Mouse (Mus musculus): Measurements from ENCODE around the gene Psme2. TPM values are rescaled to one million over a fixed set of nuclear protein-coding genes. Genes with fewer than 3 reads are reported as not detected.

Psme2 gene
- 100 to 1,000 TPM; 139 to 140 TPM for total RNA-seq (2021)

DNA sequence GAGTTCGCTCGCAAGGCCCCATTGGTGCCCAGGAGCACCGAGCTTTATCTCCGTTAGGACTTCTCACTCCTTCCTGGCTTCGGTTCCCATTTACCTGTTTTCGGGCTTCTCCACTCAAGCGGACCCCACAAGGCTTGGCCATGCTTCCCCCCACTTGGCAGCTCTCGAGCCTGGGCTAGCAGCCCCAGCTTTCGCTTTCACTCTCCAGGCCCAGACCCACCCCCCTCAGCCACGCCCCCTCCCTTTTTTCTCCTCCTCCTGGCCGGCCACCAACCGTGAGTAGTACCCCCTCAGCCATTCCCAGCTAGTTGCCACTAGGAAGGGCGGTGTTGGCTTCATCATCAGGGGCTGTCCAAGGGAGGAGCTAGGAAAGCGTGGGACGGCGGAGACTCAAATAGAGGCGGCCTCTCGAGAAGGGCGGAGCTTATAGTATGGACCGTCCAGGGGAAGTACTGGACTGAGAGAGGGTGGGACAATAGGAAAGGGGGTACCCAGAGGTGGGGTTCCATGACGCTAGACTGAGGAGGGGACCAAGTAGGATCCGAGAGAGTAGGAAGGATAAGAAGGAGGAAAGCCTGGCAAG lies at the start of gene Psme2:
Psme2 (minus strand) TSS at position 366 of the 583 bp plus-strand sequence.
- intact Hi-C loops (cut with DNase I) = no loop called here

DNA sequence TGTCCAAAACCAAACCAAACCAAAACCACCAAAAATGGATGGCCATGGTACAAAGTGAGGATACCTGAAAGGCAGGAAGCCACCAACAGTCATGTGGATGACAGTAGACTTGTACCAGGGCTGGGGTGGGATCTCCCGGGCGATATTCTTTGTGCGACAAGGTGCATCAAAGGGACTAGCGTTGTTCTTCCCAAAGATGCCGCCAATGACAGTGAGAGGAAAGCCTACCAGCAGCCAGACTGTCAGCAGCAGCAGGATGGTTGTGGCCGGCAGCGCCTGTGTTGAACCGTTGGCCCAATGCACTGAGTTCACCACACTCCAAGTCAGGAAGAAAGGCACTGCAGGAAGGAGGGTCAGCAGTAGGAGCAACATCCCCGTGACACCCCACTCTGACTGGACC lies 46.9 kb upstream of the Psme2 start, which contains the start of gene Gm49378:
Gm49378 (minus strand) TSS at position 101 of the 400 bp plus-strand sequence.
- intact Hi-C loops (cut with DNase I) = no loop called here
- DNase-seq = no peak

More for the DNA sequence above, at the start of gene Psme2:
- DNase-seq = peak; percentile 96 to 97

GRCm38 (mm10) chr14:55635523-55636007 lies 44.7 kb upstream of the Psme2 start, which contains the start of gene Ipo4:
Ipo4 (minus strand) TSS chr14:55635957.
- intact Hi-C loops (cut with DNase I) = no loop called here
- DNase-seq = peak; percentile 91 to 94

DNA sequence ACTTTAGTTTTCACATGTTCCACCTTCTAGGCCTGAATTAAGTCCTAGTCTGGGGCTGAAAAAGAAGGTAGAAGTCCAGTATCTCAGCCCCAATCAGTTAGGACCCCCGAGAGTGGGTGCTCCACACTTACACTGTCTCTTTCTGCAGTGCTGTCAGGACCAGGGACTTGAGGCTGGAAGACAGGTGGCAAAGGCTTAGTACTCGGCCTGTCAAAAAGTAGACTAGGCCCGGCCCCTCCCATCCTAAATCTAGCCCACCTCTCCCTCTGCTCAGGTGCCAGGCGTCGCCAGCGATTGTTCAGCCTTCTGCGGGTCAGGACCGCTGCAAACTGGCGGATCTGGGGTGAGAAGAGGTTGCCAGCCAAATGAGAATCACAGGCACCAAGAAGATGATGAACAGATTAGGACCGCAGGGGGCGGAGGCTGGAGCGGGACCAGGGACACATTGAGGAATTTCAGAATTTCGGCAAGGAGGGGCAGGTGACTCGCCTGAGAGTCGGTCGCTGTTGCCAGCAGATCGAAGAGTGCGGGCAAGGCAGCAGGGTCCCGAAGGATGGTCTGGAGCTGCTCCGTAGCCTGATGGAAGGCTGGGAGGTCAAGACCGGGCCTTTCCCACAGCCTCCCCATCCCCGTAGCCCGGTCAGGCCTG lies 44.1 kb upstream of the Psme2 start:
- intact Hi-C loops (cut with DNase I) = no loop called here
- no peak for DNase-seq

DNA sequence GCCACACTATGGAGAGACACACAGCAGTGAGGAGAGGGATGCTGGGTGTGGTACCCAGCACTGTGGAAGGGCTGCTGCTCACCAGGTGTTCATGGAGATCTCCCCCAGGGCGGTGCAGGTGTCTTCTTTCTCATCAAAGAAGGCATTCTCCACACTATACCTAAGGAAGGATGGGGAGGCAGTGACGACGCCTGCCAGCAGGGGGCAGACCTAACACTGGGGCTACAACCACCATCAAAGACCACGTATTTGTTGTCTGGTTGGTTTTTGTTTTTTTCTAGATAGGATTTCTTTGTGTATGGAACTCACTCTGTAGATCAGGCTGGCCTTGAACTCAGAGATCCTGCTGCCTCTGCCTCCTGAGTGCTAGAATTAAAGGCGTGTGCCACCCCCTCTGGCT lies 38.4 kb upstream of the Psme2 start:
- intact Hi-C loops (cut with DNase I) = loop anchor here (2.0 to 5.0 kb wide), 2 partner anchors 113 to 128 kb away; partner anchors contain the start of gene Cideb
- peak; percentile 35 to 69 for DNase-seq

DNA sequence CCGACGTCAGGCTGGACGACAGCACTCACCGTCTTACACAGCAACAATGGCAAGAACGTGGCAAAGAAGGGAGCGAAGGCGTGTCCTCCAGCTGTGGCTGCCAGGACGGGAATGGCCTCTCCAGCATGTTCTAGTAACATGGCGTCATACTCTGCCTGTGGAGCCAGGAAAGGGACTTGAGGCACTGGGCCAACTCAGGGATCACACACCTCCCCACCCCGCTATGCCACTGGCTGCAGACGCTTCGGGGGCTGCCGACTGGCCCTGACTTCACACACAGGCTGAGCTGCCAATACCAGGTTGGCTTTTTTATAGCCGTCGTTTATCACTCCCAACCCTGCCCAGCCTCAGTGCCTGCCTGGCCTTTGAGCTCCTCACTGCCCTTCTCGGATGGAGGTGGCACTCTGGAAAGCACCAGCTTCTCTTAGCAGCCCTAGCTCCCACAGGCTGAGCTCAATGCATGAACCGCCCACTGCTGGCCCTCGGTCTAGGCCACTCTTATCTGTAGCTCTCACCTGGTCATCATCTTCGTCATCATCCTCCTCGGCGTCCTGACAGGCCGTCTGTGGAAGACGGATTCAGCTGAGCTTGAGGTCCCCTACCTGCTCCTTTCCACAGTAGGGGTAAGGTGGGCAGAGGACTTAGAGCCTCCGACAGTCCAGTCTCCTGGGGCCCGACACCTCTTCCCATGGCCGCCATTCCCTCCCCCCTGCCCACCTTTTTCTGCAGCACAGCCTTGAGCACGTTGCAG lies 37.3 kb upstream of the Psme2 start:
- intact Hi-C loops (cut with DNase I) = loop anchor here (2.0 to 5.0 kb wide), 2 partner anchors 115 to 129 kb away; partner anchors contain the start of gene Cideb
- peak; percentile 22 to 28 for DNase-seq

- DNase-seq = no peak
- intact Hi-C loops (cut with DNase I) = no loop called here
These were observed 27.7 kb upstream of the Psme2 start for GRCm38 (mm10) chr14:55618486-55619195.

- intact Hi-C loops (cut with DNase I) = no loop called here
- peak; percentile 19 to 40 for DNase-seq
These were observed 26.9 kb upstream of the Psme2 start, which contains the start of gene Rec8 for GRCm38 (mm10) chr14:55617822-55618221. Rec8 (plus strand) TSS chr14:55618037.

DNA sequence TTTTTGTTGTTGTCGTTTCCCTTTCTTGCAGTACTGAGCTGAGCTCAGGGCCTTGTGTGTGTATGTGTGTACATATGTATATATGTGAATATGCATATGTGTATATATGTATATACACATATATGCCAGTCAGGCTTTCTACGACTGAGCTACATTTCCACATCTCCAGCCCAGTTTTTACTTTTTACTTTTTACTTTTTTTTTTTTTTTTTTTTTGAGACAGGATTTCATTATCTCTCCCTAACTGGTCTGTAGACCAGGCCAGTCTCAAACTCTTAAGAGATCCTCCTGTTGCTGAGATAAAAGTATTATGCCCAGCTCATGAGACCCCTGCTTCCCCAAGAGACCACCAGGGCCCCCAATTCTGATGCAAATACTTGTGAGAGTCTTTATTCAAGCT lies 25.9 kb upstream of the Psme2 start:
- intact Hi-C loops (cut with DNase I) = no loop called here
- no peak for DNase-seq

GRCm38 (mm10) chr14:55615876-55616275 lies 25.0 kb upstream of the Psme2 start:
- DNase-seq = no peak
- intact Hi-C loops (cut with DNase I) = no loop called here

GRCm38 (mm10) chr14:55614565-55615178 lies 23.8 kb upstream of the Psme2 start:
- no peak for DNase-seq
- intact Hi-C loops (cut with DNase I) = no loop called here

- intact Hi-C loops (cut with DNase I) = no loop called here
These were observed 22.4 kb upstream of the Psme2 start for GRCm38 (mm10) chr14:55613346-55613745.

DNA sequence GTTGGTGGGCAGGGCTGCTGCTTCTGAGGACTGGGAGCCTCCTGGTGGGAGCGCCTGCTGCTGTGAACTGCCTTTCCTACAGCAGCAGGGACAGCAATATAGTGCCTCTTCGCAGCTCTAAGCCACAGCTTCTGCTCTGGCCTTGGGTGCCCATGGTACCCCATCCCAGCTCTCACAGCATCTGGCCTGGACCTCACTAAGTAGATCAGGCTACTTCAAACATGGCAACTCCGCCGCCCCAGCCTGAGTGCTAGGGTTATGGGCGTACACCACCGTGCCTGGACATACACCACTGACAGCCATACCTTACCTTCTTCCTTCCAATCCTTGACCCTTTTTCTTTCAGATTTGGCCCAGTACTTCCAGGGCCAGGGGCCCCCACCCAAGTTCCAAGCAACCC lies 17.4 kb upstream of the Psme2 start:
- intact Hi-C loops (cut with DNase I) = no loop called here
- no peak for DNase-seq

More at GRCm38 (mm10) chr14:55613346-55613745, 22.4 kb upstream of the Psme2 start:
- DNase-seq = no peak

DNA sequence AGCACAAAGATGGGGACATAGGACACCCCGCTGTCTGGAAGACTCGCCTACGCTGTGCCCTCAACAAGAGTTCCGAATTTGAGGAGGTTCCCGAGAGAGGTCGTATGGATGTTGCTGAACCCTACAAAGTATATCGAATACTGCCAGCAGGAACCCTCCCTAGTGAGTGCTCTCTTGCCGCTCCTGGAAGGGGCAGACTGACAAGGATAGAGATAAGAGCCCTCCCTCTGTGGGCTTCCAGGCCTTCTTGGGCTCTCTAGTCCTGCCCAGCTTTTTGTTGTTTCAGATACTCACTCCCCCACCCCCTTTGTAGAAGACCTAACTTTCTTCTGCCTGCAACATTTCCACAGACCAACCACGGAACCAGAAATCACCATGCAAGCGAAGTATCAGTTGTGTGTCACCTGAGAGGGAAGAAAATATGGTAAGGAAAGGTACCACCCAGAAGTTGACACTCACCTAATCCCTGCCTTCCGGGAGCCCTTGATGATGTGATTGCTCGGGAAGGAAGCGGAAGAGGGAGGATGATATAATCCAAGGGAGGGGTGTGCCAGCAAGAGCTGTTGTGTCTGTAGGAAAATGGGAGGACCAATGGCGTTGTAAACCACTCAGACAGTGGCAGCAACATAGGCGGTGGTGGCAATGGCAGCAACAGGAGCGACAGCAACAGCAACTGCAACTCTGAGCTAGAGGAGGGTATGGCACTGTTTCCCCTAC lies 15.0 kb upstream of the Psme2 start:
- intact Hi-C loops (cut with DNase I) = no loop called here
- no peak for DNase-seq

DNA sequence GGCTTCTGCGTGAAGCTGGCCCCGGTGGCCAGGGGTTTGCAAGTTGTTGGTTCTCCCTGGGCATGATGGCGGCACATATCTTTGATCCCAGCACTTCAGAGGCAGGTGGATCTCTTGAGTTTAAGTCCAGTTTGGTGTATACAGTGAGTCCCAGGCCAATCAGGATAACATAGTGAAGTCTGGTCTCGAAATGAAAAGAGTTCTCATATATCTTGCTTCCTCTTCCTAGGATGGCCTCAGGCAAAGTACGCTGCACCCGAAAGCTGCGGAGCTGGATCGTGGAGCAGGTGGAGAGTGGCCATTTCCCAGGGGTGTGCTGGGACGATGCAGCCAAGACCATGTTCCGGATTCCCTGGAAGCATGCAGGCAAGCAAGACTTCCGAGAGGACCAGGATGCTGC lies 13.9 kb upstream of the Psme2 start:
- intact Hi-C loops (cut with DNase I) = loop anchor here (1.0 to 5.0 kb wide), 2 partner anchors 45 to 108 kb away; partner anchors contain the start of genes A730061H03Rik and Dcaf11
- no peak for DNase-seq

- intact Hi-C loops (cut with DNase I) = loop anchor here (1.0 to 5.0 kb wide), 2 partner anchors 44 to 107 kb away; partner anchors contain the start of genes A730061H03Rik and Dcaf11
These were observed 13.0 kb upstream of the Psme2 start for GRCm38 (mm10) chr14:55603633-55604576.

GRCm38 (mm10) chr14:55603271-55603632 lies 12.3 kb upstream of the Psme2 start, which contains the start of gene Irf9:
Irf9 (plus strand) TSS chr14:55603571.
- no peak for DNase-seq
- intact Hi-C loops (cut with DNase I) = loop anchor here (5.0 kb wide), 1 partner anchor 106 kb away; no protein-coding TSS in a partner anchor

More at GRCm38 (mm10) chr14:55603633-55604576, 13.0 kb upstream of the Psme2 start:
- peak; percentile 93 to 95 for DNase-seq
